Comparison of ENCODE assay signal across 22 mouse cellular contexts in the genomic region with DNA sequence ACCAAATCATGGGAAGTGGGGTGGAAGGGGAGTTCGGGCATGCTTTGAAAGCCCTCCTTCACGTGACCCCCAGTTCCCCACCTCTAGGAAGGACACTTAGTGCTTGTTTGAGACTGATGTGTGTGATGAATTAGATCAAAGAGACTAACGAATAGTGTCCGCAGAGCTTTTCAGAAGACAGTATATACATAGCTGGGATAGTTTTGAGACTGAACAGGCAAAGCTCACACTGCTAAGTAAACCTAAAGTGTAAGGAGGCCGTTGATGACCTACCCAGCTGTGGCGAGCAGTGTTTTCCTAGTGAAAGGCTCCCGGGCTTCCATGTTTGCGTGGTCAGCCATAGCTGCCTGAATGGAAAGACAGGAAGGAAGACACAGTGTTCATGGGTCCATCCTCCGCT.
DNase-seq lines count a peak whose midpoint lies in the region; ATAC-seq lines count a peak whose summit lies in the region.
"Had no signal": no experiment of that assay in that cellular context is flagged by ENCODE, and none has a peak within 500 bp of the region (broad histone marks: within the 10 kb centered on the region; RNA-seq: fewer than 3 reads in every experiment).

No protein-coding gene starts in this region.

- no peaks in the 10 kb centered on the region for H3K9me3 ChIP-seq in heart, embryonic 11.5 days (replicated peaks; ENCODE audit: control insufficient read depth, low read length)
- no peaks in the 10 kb centered on the region for H3K9me3 ChIP-seq in kidney, embryonic 15.5 days (replicated peaks)
- no peaks in the 10 kb centered on the region for H3K9me3 ChIP-seq in lung, embryonic 16.5 days (ENCODE audit: control insufficient read depth, low read length)
- H3K9me3 ChIP-seq in limb, embryonic 10.5 days (replicated peaks), result no peaks in the 10 kb centered on the region
- H3K9me3 ChIP-seq in hindbrain, embryonic 12.5 days (replicated peaks), result no peaks in the 10 kb centered on the region
- H3K9me3 ChIP-seq: embryonic facial prominence, embryonic 13.5 days; hindbrain, embryonic 13.5 days; intestine, embryonic 15.5 days had no signal

- DNase-seq in heart, postnatal 10 days, result no peak
- DNase-seq in kidney, postnatal 10 days, result no peak
- DNase-seq in lung, postnatal 10 days, result no peak
- no peak for DNase-seq in limb, embryonic 10.5 days (ENCODE audit: low spot score)
- DNase-seq: adrenal gland, adult 2 months; adrenal gland, postnatal 14 days; cerebellum, adult 11 months; cerebellum, adult 2 months; cerebellum, adult 9-11 months; cerebellum, postnatal 25 days; gastrocnemius, postnatal 25 days had no signal

- 0 out of 2 replicates have a peak, but pooled peaks cover 5% of the 10 kb centered on the region for H3K4me1 ChIP-seq in heart, embryonic 11.5 days (ENCODE audit: control insufficient read depth, insufficient read depth, low read length)
- peaks cover 28% of the 10 kb centered on the region for H3K4me1 ChIP-seq in kidney, embryonic 15.5 days
- H3K4me1 ChIP-seq in lung, embryonic 16.5 days (replicated peaks; ENCODE audit: control insufficient read depth, insufficient read depth, low read length), result peaks cover 17% of the 10 kb centered on the region
- peaks cover 21% of the 10 kb centered on the region for H3K4me1 ChIP-seq in limb, embryonic 10.5 days
- peaks cover 9% of the 10 kb centered on the region for H3K4me1 ChIP-seq in hindbrain, embryonic 12.5 days

- H3K4me3 ChIP-seq in heart, embryonic 11.5 days (ENCODE audit: low read depth, low read length), result no peak overlapping the region
- H3K4me3 ChIP-seq in kidney, embryonic 15.5 days (replicated peaks), result no peak overlapping the region
- no peak overlapping the region for H3K4me3 ChIP-seq in lung, embryonic 16.5 days (ENCODE audit: low read length)
- no peak overlapping the region for H3K4me3 ChIP-seq in limb, embryonic 10.5 days
- no peak overlapping the region for H3K4me3 ChIP-seq in hindbrain, embryonic 12.5 days
- H3K4me3 ChIP-seq: erythroblast, embryonic 14.5 days; hindbrain, embryonic 13.5 days; intestine, embryonic 15.5 days had no signal

- 65% methylated on average over 9 of the region's 9 CpGs for WGBS in heart, embryonic 11.5 days (ENCODE audit: insufficient replicate concordance)
- 73% methylated on average over 9 of the region's 9 CpGs for WGBS in kidney, embryonic 15.5 days
- 20% methylated on average over 9 of the region's 9 CpGs for WGBS in lung, embryonic 16.5 days
- WGBS in limb, embryonic 10.5 days, result 78% methylated on average over 9 of the region's 9 CpGs
- 75% methylated on average over 9 of the region's 9 CpGs for WGBS in hindbrain, embryonic 12.5 days

- H3K27ac ChIP-seq in heart, embryonic 11.5 days (ENCODE audit: low read depth, low read length), result no peak overlapping the region
- peak overlapping the region; percentile 58; the same call in 1 of the 2 replicates for H3K27ac ChIP-seq in kidney, embryonic 15.5 days
- 0 out of 2 replicates have a peak overlapping the region, but pooled peaks have one; percentile 19 for H3K27ac ChIP-seq in lung, embryonic 16.5 days (ENCODE audit: low read length)
- peak overlapping the region; percentile 64; the same call in 1 of the 2 replicates for H3K27ac ChIP-seq in limb, embryonic 10.5 days
- no peak overlapping the region for H3K27ac ChIP-seq in hindbrain, embryonic 12.5 days
- H3K27ac ChIP-seq: hindbrain, embryonic 13.5 days; intestine, embryonic 15.5 days had no signal

- no peak for ATAC-seq in heart, embryonic 11.5 days (replicated peaks; ENCODE audit: insufficient number of reproducible peaks, low FRiP score, low TSS enrichment)
- no peak for ATAC-seq in kidney, embryonic 15.5 days (replicated peaks; ENCODE audit: low FRiP score)
- ATAC-seq in lung, embryonic 16.5 days (ENCODE audit: low read depth), result peak; percentile 16; the same call in 1 of the 2 replicates
- ATAC-seq in hindbrain, embryonic 12.5 days (ENCODE audit: low FRiP score), result no peak
- ATAC-seq: CD4-positive, CD25-positive, alpha-beta regulatory T cell, adult 4 months; forebrain, embryonic 14.5 days; hindbrain, embryonic 16.5 days; intestine, embryonic 15.5 days had no signal

- no peaks in the 10 kb centered on the region for H3K27me3 ChIP-seq in heart, embryonic 11.5 days (ENCODE audit: control insufficient read depth, insufficient read depth, low read length)
- H3K27me3 ChIP-seq in kidney, embryonic 15.5 days, result no peaks in the 10 kb centered on the region
- no peaks in the 10 kb centered on the region for H3K27me3 ChIP-seq in lung, embryonic 16.5 days (ENCODE audit: control insufficient read depth, insufficient read depth, low read depth, low read length)
- no peaks in the 10 kb centered on the region for H3K27me3 ChIP-seq in limb, embryonic 10.5 days (ENCODE audit: low read depth, poor library complexity, severe bottlenecking)
- H3K27me3 ChIP-seq in hindbrain, embryonic 12.5 days, result no peaks in the 10 kb centered on the region
- H3K27me3 ChIP-seq: embryonic facial prominence, embryonic 13.5 days; hindbrain, embryonic 13.5 days; intestine, embryonic 15.5 days had no signal

- intact Hi-C loops in heart, postnatal 10 days (cut with DNase I), result no loop called here

- H3K9ac ChIP-seq in heart, embryonic 11.5 days (ENCODE audit: low read depth, low read length), result no peak overlapping the region
- no peak overlapping the region for H3K9ac ChIP-seq in kidney, embryonic 15.5 days
- no peak overlapping the region for H3K9ac ChIP-seq in lung, embryonic 16.5 days (ENCODE audit: low read length)
- H3K9ac ChIP-seq in hindbrain, embryonic 12.5 days, result no peak overlapping the region
- H3K9ac ChIP-seq: embryonic facial prominence, embryonic 13.5 days; hindbrain, embryonic 13.5 days; intestine, embryonic 15.5 days had no signal

- peak overlapping the region; percentile 61; the same call in 1 of the 2 replicates for H3K4me2 ChIP-seq in heart, embryonic 11.5 days
- H3K4me2 ChIP-seq in kidney, embryonic 15.5 days, result no peak overlapping the region
- H3K4me2 ChIP-seq in lung, embryonic 16.5 days (ENCODE audit: low read depth, low read length), result peak overlapping the region; percentile 13; the same call in 1 of the 2 replicates
- no peak overlapping the region for H3K4me2 ChIP-seq in hindbrain, embryonic 12.5 days (replicated peaks)
- H3K4me2 ChIP-seq: hindbrain, embryonic 13.5 days had no signal

- H3K36me3 ChIP-seq in heart, embryonic 11.5 days (ENCODE audit: control insufficient read depth, insufficient read depth, low read length), result no peaks in the 10 kb centered on the region
- H3K36me3 ChIP-seq in kidney, embryonic 15.5 days, result no peaks in the 10 kb centered on the region
- no peaks in the 10 kb centered on the region for H3K36me3 ChIP-seq in lung, embryonic 16.5 days (ENCODE audit: control insufficient read depth, insufficient read depth, low read length)
- H3K36me3 ChIP-seq in limb, embryonic 10.5 days, result no peaks in the 10 kb centered on the region
- no peaks in the 10 kb centered on the region for H3K36me3 ChIP-seq in hindbrain, embryonic 12.5 days
- H3K36me3 ChIP-seq: embryonic facial prominence, embryonic 13.5 days; hindbrain, embryonic 13.5 days; intestine, embryonic 15.5 days had no signal

Comparison
In these comparisons a context has a peak if more than half of its experiments do, and no peak if none do; other contexts are left out.
1. H3K27ac ChIP-seq: peak in kidney, embryonic 15.5 days (single experiment), lung, embryonic 16.5 days (single experiment) and limb, embryonic 10.5 days (single experiment); none in heart, embryonic 11.5 days (single experiment) and hindbrain, embryonic 12.5 days (single experiment).
2. H3K4me2 ChIP-seq: peak in heart, embryonic 11.5 days (single experiment) and lung, embryonic 16.5 days (single experiment); none in kidney, embryonic 15.5 days (single experiment) and hindbrain, embryonic 12.5 days (single experiment).